Mouse (Mus musculus) lung, adult 2 months (tissue): ENCODE measurements around the gene 1700013G24Rik. TPM values are rescaled to one million over a fixed set of nuclear protein-coding genes. Genes with fewer than 3 reads are reported as not detected.

Experiments used
- DNase-seq: peaks from one replicate; pipeline ENCODE4 v3.0.0; 2022
- H3K4me1 ChIP-seq: fragments of 200-500 bp; 2 replicates; pipeline ENCODE4 v1.6.1; 2011; ENCODE audit warnings: low read length; ENCODE audit not compliant: control insufficient read depth, insufficient read depth
- H3K4me3 ChIP-seq: fragments of 200-500 bp; replicated peaks from 2 replicates; pipeline ENCODE3; 2011; ENCODE audit warnings: low read depth, mild to moderate bottlenecking, control low read depth, low read length; ENCODE audit errors: extremely low read depth
- CTCF ChIP-seq: fragments of 200-500 bp; IDR thresholded peaks from 2 replicates; pipeline ENCODE4 v1.5.1; 2011; ENCODE audit warnings: mild to moderate bottlenecking, low read length, control low read depth; ENCODE audit not compliant: insufficient read depth
- POLR2A ChIP-seq: fragments of 200-500 bp; IDR thresholded peaks from 2 replicates; pipeline ENCODE4 v1.6.1; 2011; ENCODE audit warnings: low read depth, mild to moderate bottlenecking, control low read depth, low read length, borderline replicate concordance; ENCODE audit errors: extremely low read depth
- WGBS: fragments of 180-500 bp; shearing (Covaris S2); methylation state at CpG from one replicate; pipeline ENCODE4 v1.1.7; 2018; 5-methylcytosine and 5-hydroxymethylcytosine counted together
- polyA plus RNA-seq: library from polyadenylated mRNA; depleted of rRNA; stranded (reverse); fragments of >200 nt; gene quantifications from 2 replicates; pipeline ENCODE4 v1.2.3, GENCODE M21; 2012

Gene 1700013G24Rik
- polyA plus RNA-seq, 1 experiment, result 0.15 TPM

GRCm38 (mm10) chr4:137438842-137439241, 14.2 kb upstream of the 1700013G24Rik start:
- Histone ChIP-seq H3K4me1 (no peaks in the 10 kb centered on the region), H3K4me3 (no peak overlapping the region)
- TF ChIP-seq CTCF (no peak), POLR2A (no peak)
- DNase-seq, result no peak
- 82% methylated on average over 8 of the region's 8 CpGs for WGBS

GRCm38 (mm10) chr4:137441332-137441731, 11.8 kb upstream of the 1700013G24Rik start:
- no peak for DNase-seq
- Histone ChIP-seq H3K4me1 (no peaks in the 10 kb centered on the region), H3K4me3 (no peak overlapping the region)
- no peak for TF ChIP-seq POLR2A
- no peak for TF ChIP-seq CTCF
- WGBS, result 83% methylated on average over 4 of the region's 4 CpGs

- 17% methylated on average over 5 of the region's 5 CpGs for WGBS
- DNase-seq, result peak; percentile 77
- no peak for TF ChIP-seq POLR2A
- TF ChIP-seq CTCF, result peak; percentile 74
- no peaks in the 10 kb centered on the region; the same call in 1 of the 2 replicates for H3K4me1 ChIP-seq
- H3K4me3 ChIP-seq, result no peak overlapping the region
Measured at GRCm38 (mm10) chr4:137443625-137444024, 9.5 kb upstream of the 1700013G24Rik start.

GRCm38 (mm10) chr4:137445881-137446280, 7.2 kb upstream of the 1700013G24Rik start:
- TF ChIP-seq CTCF (no peak), POLR2A (no peak)
- DNase-seq, result no peak
- Histone ChIP-seq H3K4me3 (no peak overlapping the region), H3K4me1 (no peaks in the 10 kb centered on the region; the same call in 1 of the 2 replicates)
- 89% methylated on average over 4 of the region's 4 CpGs for WGBS

GRCm38 (mm10) chr4:137447363-137448196, 5.5 kb upstream of the 1700013G24Rik start:
- 44% methylated on average over 7 of the region's 7 CpGs for WGBS
- DNase-seq, result no peak

GRCm38 (mm10) chr4:137448197-137448596, 4.9 kb upstream of the 1700013G24Rik start:
- WGBS, result 29% methylated on average over 6 of the region's 6 CpGs
- no peak for TF ChIP-seq CTCF
- no peak for DNase-seq
- no peaks in the 10 kb centered on the region; the same call in 1 of the 2 replicates for H3K4me1 ChIP-seq
- no peak overlapping the region for H3K4me3 ChIP-seq

More at GRCm38 (mm10) chr4:137447363-137448196, 5.5 kb upstream of the 1700013G24Rik start:
- Histone ChIP-seq H3K4me3 (no peak overlapping the region), H3K4me1 (no peaks in the 10 kb centered on the region; the same call in 1 of the 2 replicates)
- TF ChIP-seq CTCF (no peak), POLR2A (no peak)

GRCm38 (mm10) chr4:137448641-137449040, 4.4 kb upstream of the 1700013G24Rik start:
- Histone ChIP-seq H3K4me1 (no peaks in the 10 kb centered on the region; the same call in 1 of the 2 replicates), H3K4me3 (no peak overlapping the region)
- WGBS, result 62% methylated on average over 2 of the region's 2 CpGs
- no peak for DNase-seq
- no peak for TF ChIP-seq POLR2A
- TF ChIP-seq CTCF, result no peak

- WGBS, result 74% methylated on average over 2 of the region's 2 CpGs
Measured at GRCm38 (mm10) chr4:137449132-137449531, 4.0 kb upstream of the 1700013G24Rik start.

GRCm38 (mm10) chr4:137449715-137450114, 3.4 kb upstream of the 1700013G24Rik start:
- DNase-seq, result no peak
- 72% methylated on average over 10 of the region's 10 CpGs for WGBS
- H3K4me1 ChIP-seq, result no peaks in the 10 kb centered on the region; the same call in 1 of the 2 replicates
- no peak for TF ChIP-seq CTCF
- TF ChIP-seq POLR2A, result no peak
- no peak overlapping the region for H3K4me3 ChIP-seq

More at GRCm38 (mm10) chr4:137449132-137449531, 4.0 kb upstream of the 1700013G24Rik start:
- DNase-seq, result no peak
- Histone ChIP-seq H3K4me1 (no peaks in the 10 kb centered on the region; the same call in 1 of the 2 replicates), H3K4me3 (no peak overlapping the region)
- TF ChIP-seq POLR2A, result no peak
- TF ChIP-seq CTCF, result no peak

GRCm38 (mm10) chr4:137452190-137452589, 894 bp upstream of the 1700013G24Rik start:
- 94% methylated on average over 6 of the region's 6 CpGs for WGBS
- no peak for DNase-seq
- H3K4me3 ChIP-seq, result no peak overlapping the region

More at GRCm38 (mm10) chr4:137452190-137452589, 894 bp upstream of the 1700013G24Rik start:
- no peak for TF ChIP-seq CTCF
- no peak for TF ChIP-seq POLR2A
- H3K4me1 ChIP-seq, result no peaks in the 10 kb centered on the region; the same call in 1 of the 2 replicates
